ENCODE assay signal across 28 mouse cellular contexts in the genomic region with DNA sequence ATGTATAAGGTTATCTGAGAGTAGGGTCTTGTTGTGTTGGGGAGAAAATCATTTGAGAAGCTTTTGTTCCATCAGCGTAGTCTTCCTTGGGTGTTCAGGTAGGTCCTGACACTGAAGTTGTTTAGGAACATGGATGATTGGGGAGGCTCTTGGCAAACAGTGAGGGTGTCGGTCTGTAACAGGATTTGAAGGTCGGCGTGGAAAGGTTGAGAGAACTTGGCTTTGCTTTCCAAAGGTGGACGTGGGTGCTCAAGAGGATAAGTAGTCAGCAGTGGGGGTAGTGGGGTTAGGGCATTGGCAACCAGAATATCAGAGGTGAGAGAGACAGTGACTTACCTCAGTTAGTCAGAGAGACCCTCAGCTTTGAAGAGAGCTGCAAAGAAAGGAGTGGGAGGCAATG.
"Had no signal": no experiment of that assay in that cellular context is flagged by ENCODE, and none has a peak within 500 bp of the region (broad histone marks: within the 10 kb centered on the region; RNA-seq: fewer than 3 reads in every experiment).

No protein-coding gene starts in this region.

- H3K9ac ChIP-seq: embryonic facial prominence, embryonic 12.5 days; embryonic facial prominence, embryonic 13.5 days; embryonic facial prominence, embryonic 15.5 days; forebrain, embryonic 12.5 days; forebrain, embryonic 13.5 days; forebrain, embryonic 15.5 days; forebrain, postnatal 0 days had no signal

- H3K36me3 ChIP-seq: embryonic facial prominence, embryonic 10.5 days; embryonic facial prominence, embryonic 12.5 days; embryonic facial prominence, embryonic 13.5 days; embryonic facial prominence, embryonic 15.5 days; forebrain, embryonic 10.5 days; forebrain, embryonic 12.5 days; forebrain, embryonic 15.5 days had no signal

- H3K4me3 ChIP-seq: embryonic facial prominence, embryonic 10.5 days; embryonic facial prominence, embryonic 12.5 days; embryonic facial prominence, embryonic 13.5 days; embryonic facial prominence, embryonic 15.5 days; erythroblast, embryonic 14.5 days; forebrain, embryonic 10.5 days; forebrain, embryonic 12.5 days; forebrain, embryonic 13.5 days; forebrain, embryonic 15.5 days; gastrocnemius, adult 2 months had no signal

- H3K4me1 ChIP-seq: embryonic facial prominence, embryonic 10.5 days; embryonic facial prominence, embryonic 12.5 days; embryonic facial prominence, embryonic 13.5 days; embryonic facial prominence, embryonic 15.5 days; forebrain, embryonic 10.5 days; forebrain, embryonic 12.5 days; forebrain, embryonic 13.5 days; forebrain, embryonic 15.5 days had no signal

- H3K9me3 ChIP-seq: embryonic facial prominence, embryonic 10.5 days; embryonic facial prominence, embryonic 12.5 days; embryonic facial prominence, embryonic 13.5 days; embryonic facial prominence, embryonic 15.5 days; forebrain, embryonic 10.5 days; forebrain, embryonic 12.5 days; forebrain, embryonic 13.5 days; forebrain, embryonic 15.5 days had no signal

- DNase-seq: cerebellum, adult 18-20 months; cerebellum, adult 2 months; cerebellum, adult 8-10 months; cerebellum, adult 9-10 months; cerebellum, adult 9-11 months; cerebellum, postnatal 10 days; cerebellum, postnatal 14 days; cerebellum, postnatal 25 days; cerebellum, postnatal 36 days; embryo, embryonic 11 days; forebrain, postnatal 0 days; gastrocnemius, adult 2 months; gastrocnemius, postnatal 10 days; gastrocnemius, postnatal 14 days; gastrocnemius, postnatal 25 days; gastrocnemius, postnatal 36 days; heart, adult 18-20 months had no signal

- H3K27ac ChIP-seq: embryonic facial prominence, embryonic 10.5 days; embryonic facial prominence, embryonic 12.5 days; embryonic facial prominence, embryonic 13.5 days; embryonic facial prominence, embryonic 15.5 days; forebrain, embryonic 10.5 days; forebrain, embryonic 12.5 days; forebrain, embryonic 13.5 days; forebrain, embryonic 15.5 days; gastrocnemius, adult 2 months had no signal

- ATAC-seq: forebrain, embryonic 13.5 days; forebrain, embryonic 14.5 days; forebrain, embryonic 15.5 days; forebrain, embryonic 16.5 days; forebrain, postnatal 0 days had no signal

- H3K27me3 ChIP-seq: embryonic facial prominence, embryonic 12.5 days; embryonic facial prominence, embryonic 13.5 days; embryonic facial prominence, embryonic 15.5 days; forebrain, embryonic 12.5 days; forebrain, embryonic 13.5 days; forebrain, embryonic 15.5 days had no signal

- H3K4me2 ChIP-seq: embryonic facial prominence, embryonic 12.5 days; embryonic facial prominence, embryonic 13.5 days; embryonic facial prominence, embryonic 15.5 days; forebrain, embryonic 12.5 days; forebrain, embryonic 13.5 days; forebrain, embryonic 15.5 days had no signal
